Comparison of ENCODE assay signal across 18 mouse cellular contexts in genomic region chr17:49875401-49875800, GRCm38 (mm10).
A peak's percentile ranks its signal among the peaks of the same experiment; 100 is the strongest.
DNase-seq lines count a peak whose midpoint lies in the region; ATAC-seq and TF ChIP-seq lines count a peak whose summit lies in the region.
"Had no signal": no experiment of that assay in that cellular context is flagged by ENCODE, and none has a peak within 500 bp of the region (broad histone marks: within the 10 kb centered on the region; RNA-seq: fewer than 3 reads in every experiment).

No protein-coding gene starts in this region.

- H3K27ac ChIP-seq in lung, embryonic 14.5 days (ENCODE audit: low read depth), result no peak overlapping the region
- H3K27ac ChIP-seq in stomach, postnatal 0 days (replicated peaks), result no peak overlapping the region
- H3K27ac ChIP-seq: embryonic facial prominence, embryonic 12.5 days; heart, embryonic 10.5 days; limb, embryonic 15.5 days; liver, embryonic 15.5 days; midbrain, embryonic 15.5 days had no signal

- H3K4me3 ChIP-seq in lung, embryonic 14.5 days (ENCODE audit: low read depth, low read length), result no peak overlapping the region
- H3K4me3 ChIP-seq in stomach, postnatal 0 days (ENCODE audit: low read depth, low read length), result no peak overlapping the region
- H3K4me3 ChIP-seq: embryonic facial prominence, embryonic 12.5 days; heart, embryonic 10.5 days; limb, embryonic 15.5 days; liver, embryonic 15.5 days; midbrain, embryonic 15.5 days had no signal

- H3K36me3 ChIP-seq in lung, embryonic 14.5 days (ENCODE audit: insufficient read depth), result no peaks in the 10 kb centered on the region
- H3K36me3 ChIP-seq in stomach, postnatal 0 days (ENCODE audit: control insufficient read depth, insufficient read depth, low read length), result no peaks in the 10 kb centered on the region
- H3K36me3 ChIP-seq: embryonic facial prominence, embryonic 12.5 days; heart, embryonic 10.5 days; limb, embryonic 15.5 days; liver, embryonic 15.5 days; midbrain, embryonic 15.5 days had no signal

- no peak for TF ChIP-seq CTCF in lung, embryonic 14.5 days (IDR thresholded peaks at IDR 0.05; ENCODE audit: low read depth)
- peak; percentile 32; the same call in 1 of the 2 replicates for TF ChIP-seq CTCF in stomach, postnatal 0 days (IDR thresholded peaks at IDR 0.05; ENCODE audit: low read depth)

- H3K9me3 ChIP-seq in lung, embryonic 14.5 days (ENCODE audit: low read depth, low read length), result no peaks in the 10 kb centered on the region
- no peaks in the 10 kb centered on the region for H3K9me3 ChIP-seq in stomach, postnatal 0 days (ENCODE audit: control insufficient read depth, low read length)
- H3K9me3 ChIP-seq: embryonic facial prominence, embryonic 12.5 days; heart, embryonic 10.5 days; limb, embryonic 15.5 days; liver, embryonic 15.5 days; midbrain, embryonic 15.5 days had no signal

- no peaks in the 10 kb centered on the region for H3K27me3 ChIP-seq in lung, embryonic 14.5 days (ENCODE audit: insufficient read depth, low read length)
- no peaks in the 10 kb centered on the region; the same call in 1 of the 2 replicates for H3K27me3 ChIP-seq in stomach, postnatal 0 days (ENCODE audit: control insufficient read depth, insufficient read depth, low read length)
- H3K27me3 ChIP-seq: embryonic facial prominence, embryonic 12.5 days; liver, embryonic 15.5 days; midbrain, embryonic 15.5 days had no signal

- DNase-seq in frontal cortex, postnatal 36 days (ENCODE audit: low spot score in 2 of 2), result no peak
- peak; percentile 46 for DNase-seq in lung, embryonic 14.5 days
- DNase-seq in lung, postnatal 10 days, result no peak
- DNase-seq in Muller cell, postnatal 12 days (ENCODE audit: inconsistent ontology term), result peak; percentile 27
- no peak for DNase-seq in stomach, postnatal 0 days (ENCODE audit: low spot score)
- DNase-seq: adrenal gland, postnatal 10 days; cerebellum, adult 9-11 months; kidney, adult 8-10 months; thymus, postnatal 36 days had no signal

- no peak for TF ChIP-seq EP300 in stomach, postnatal 0 days (optimal IDR thresholded peaks at IDR 0.05)

- no peaks in the 10 kb centered on the region for H3K4me1 ChIP-seq in lung, embryonic 14.5 days (ENCODE audit: insufficient read depth)
- no peaks in the 10 kb centered on the region for H3K4me1 ChIP-seq in stomach, postnatal 0 days (replicated peaks; ENCODE audit: control insufficient read depth, insufficient read depth)
- H3K4me1 ChIP-seq: liver, embryonic 15.5 days had no signal

- no peak overlapping the region for H3K4me2 ChIP-seq in lung, embryonic 14.5 days
- no peak overlapping the region for H3K4me2 ChIP-seq in stomach, postnatal 0 days (replicated peaks; ENCODE audit: low read depth)
- H3K4me2 ChIP-seq: embryonic facial prominence, embryonic 12.5 days; limb, embryonic 15.5 days; liver, embryonic 15.5 days; midbrain, embryonic 15.5 days had no signal

- no peak overlapping the region for H3K9ac ChIP-seq in lung, embryonic 14.5 days
- no peak overlapping the region for H3K9ac ChIP-seq in stomach, postnatal 0 days (ENCODE audit: low read length)
- H3K9ac ChIP-seq: embryonic facial prominence, embryonic 12.5 days; limb, embryonic 15.5 days; liver, embryonic 15.5 days; midbrain, embryonic 15.5 days had no signal

- WGBS in lung, embryonic 14.5 days, result 43% methylated on average over 6 of the region's 6 CpGs
- 46% methylated on average over 6 of the region's 6 CpGs for WGBS in stomach, postnatal 0 days

- ATAC-seq in frontal cortex, adult (ENCODE audit: low TSS enrichment), result peak; percentile 69; the same call in 1 of the 2 replicates
- no peak for ATAC-seq in lung, embryonic 14.5 days (ENCODE audit: insufficient read depth)
- ATAC-seq in stomach, postnatal 0 days (ENCODE audit: low FRiP score, low TSS enrichment), result no peak
- ATAC-seq in erythroblast, adult 5-6 weeks (replicated peaks; ENCODE audit: low FRiP score, poor library complexity, severe bottlenecking), result no peak
- ATAC-seq: activated CD4-positive, CD25-positive, alpha-beta regulatory T cell, adult 4 months; lung, postnatal 0 days had no signal

Comparison
In these comparisons a context has a peak if more than half of its experiments do, and no peak if none do; other contexts are left out.
1. DNase-seq: peak in lung, embryonic 14.5 days (single experiment) and Muller cell, postnatal 12 days (single experiment); none in frontal cortex, postnatal 36 days (0 of 2), lung, postnatal 10 days (single experiment) and stomach, postnatal 0 days (single experiment).